Mouse (Mus musculus): ENCODE results near the gene Tmem256. TPM values are rescaled to one million over a fixed set of nuclear protein-coding genes. Genes with fewer than 3 reads are reported as not detected.

Gene Tmem256
- polyA plus RNA-seq, 1 experiment = 212 TPM

GRCm38 (mm10) chr11:69806378-69806777 lies 31.9 kb upstream of the Tmem256 start:
- Histone ChIP-seq H3K27me3 (ENCODE audit: control insufficient read depth) (peaks cover 87% of the 10 kb centered on the region), H3K36me3 (ENCODE audit: control insufficient read depth) (no peaks in the 10 kb centered on the region), H3K9me3 (ENCODE audit: control insufficient read depth, low read length) (peaks cover 29% of the 10 kb centered on the region), H3K4me3 (replicated peaks) (no peak overlapping the region), H3K4me1 (ENCODE audit: control insufficient read depth) (peaks cover 33% of the 10 kb centered on the region)
- TF ChIP-seq TAL1 (IDR thresholded peaks at IDR 0.05; ENCODE audit: low read length) (no peak), GATA1 (IDR thresholded peaks at IDR 0.05; ENCODE audit: low read length) (no peak)

- H3K36me3 ChIP-seq (ENCODE audit: control insufficient read depth) = no peaks in the 10 kb centered on the region
- H3K9me3 ChIP-seq (ENCODE audit: control insufficient read depth, low read length) = peaks cover 17% of the 10 kb centered on the region; the same call in 1 of the 2 replicates
- H3K4me1 ChIP-seq (ENCODE audit: control insufficient read depth) = peaks cover 27% of the 10 kb centered on the region
- H3K4me3 ChIP-seq (replicated peaks) = no peak overlapping the region
- TF ChIP-seq TAL1 (IDR thresholded peaks at IDR 0.05; ENCODE audit: low read length) = no peak
- TF ChIP-seq GATA1 (IDR thresholded peaks at IDR 0.05; ENCODE audit: low read length) = no peak
- H3K27me3 ChIP-seq (ENCODE audit: control insufficient read depth) = peaks cover 79% of the 10 kb centered on the region
Measured at GRCm38 (mm10) chr11:69807641-69808040, 30.7 kb upstream of the Tmem256 start.

GRCm38 (mm10) chr11:69810280-69810679 lies 28.0 kb upstream of the Tmem256 start:
- Histone ChIP-seq H3K27me3 (ENCODE audit: control insufficient read depth) (peaks cover 65% of the 10 kb centered on the region), H3K36me3 (ENCODE audit: control insufficient read depth) (no peaks in the 10 kb centered on the region), H3K4me3 (replicated peaks) (no peak overlapping the region), H3K4me1 (ENCODE audit: control insufficient read depth) (peaks cover 2% of the 10 kb centered on the region; the same call in 1 of the 2 replicates), H3K9me3 (ENCODE audit: control insufficient read depth, low read length) (0 out of 2 replicates have a peak, but pooled peaks cover 2% of the 10 kb centered on the region)
- no peak for TF ChIP-seq TAL1 (IDR thresholded peaks at IDR 0.05; ENCODE audit: low read length)
- no peak for TF ChIP-seq GATA1 (IDR thresholded peaks at IDR 0.05; ENCODE audit: low read length)

GRCm38 (mm10) chr11:69815155-69815554 lies 23.2 kb upstream of the Tmem256 start, which contains the start of gene Gm39566:
Gene Gm39566, minus strand, starts transcription at chr11:69815298.
- TF ChIP-seq GATA1 (IDR thresholded peaks at IDR 0.05; ENCODE audit: low read length) = no peak
- no peak for TF ChIP-seq TAL1 (IDR thresholded peaks at IDR 0.05; ENCODE audit: low read length)
- Histone ChIP-seq H3K4me1 (ENCODE audit: control insufficient read depth) (no peaks in the 10 kb centered on the region), H3K9me3 (ENCODE audit: control insufficient read depth, low read length) (peaks cover 11% of the 10 kb centered on the region), H3K27me3 (ENCODE audit: control insufficient read depth) (peaks cover 42% of the 10 kb centered on the region), H3K4me3 (replicated peaks) (no peak within 1 kb of the TSS), H3K36me3 (ENCODE audit: control insufficient read depth) (no peaks in the 10 kb centered on the region)

GRCm38 (mm10) chr11:69816520-69816919 lies 21.8 kb upstream of the Tmem256 start:
- peaks cover 28% of the 10 kb centered on the region for H3K27me3 ChIP-seq (ENCODE audit: control insufficient read depth)
- H3K9me3 ChIP-seq (ENCODE audit: control insufficient read depth, low read length) = peaks cover 11% of the 10 kb centered on the region
- no peak for TF ChIP-seq TAL1 (IDR thresholded peaks at IDR 0.05; ENCODE audit: low read length)
- no peak for TF ChIP-seq GATA1 (IDR thresholded peaks at IDR 0.05; ENCODE audit: low read length)
- H3K4me1 ChIP-seq (ENCODE audit: control insufficient read depth) = no peaks in the 10 kb centered on the region
- no peaks in the 10 kb centered on the region for H3K36me3 ChIP-seq (ENCODE audit: control insufficient read depth)
- no peak overlapping the region for H3K4me3 ChIP-seq (replicated peaks)

GRCm38 (mm10) chr11:69818365-69818764 lies 19.9 kb upstream of the Tmem256 start, which contains the start of gene Spem2:
Gene Spem2, minus strand, starts transcription at chr11:69818465.
- no peaks in the 10 kb centered on the region for H3K4me1 ChIP-seq (ENCODE audit: control insufficient read depth)
- peaks cover 21% of the 10 kb centered on the region for H3K27me3 ChIP-seq (ENCODE audit: control insufficient read depth)
- H3K9me3 ChIP-seq (ENCODE audit: control insufficient read depth, low read length) = peaks cover 11% of the 10 kb centered on the region
- TF ChIP-seq GATA1 (IDR thresholded peaks at IDR 0.05; ENCODE audit: low read length) = no peak
- TF ChIP-seq TAL1 (IDR thresholded peaks at IDR 0.05; ENCODE audit: low read length) = no peak
- no peak within 1 kb of the TSS for H3K4me3 ChIP-seq (replicated peaks)
- no peaks in the 10 kb centered on the region for H3K36me3 ChIP-seq (ENCODE audit: control insufficient read depth)

- Histone ChIP-seq H3K27me3 (ENCODE audit: control insufficient read depth) (peaks cover 18% of the 10 kb centered on the region), H3K9me3 (ENCODE audit: control insufficient read depth, low read length) (peaks cover 11% of the 10 kb centered on the region), H3K4me3 (replicated peaks) (no peak overlapping the region), H3K4me1 (ENCODE audit: control insufficient read depth) (no peaks in the 10 kb centered on the region), H3K36me3 (ENCODE audit: control insufficient read depth) (no peaks in the 10 kb centered on the region)
- TF ChIP-seq GATA1 (IDR thresholded peaks at IDR 0.05; ENCODE audit: low read length) (no peak), TAL1 (IDR thresholded peaks at IDR 0.05; ENCODE audit: low read length) (no peak)
Measured at GRCm38 (mm10) chr11:69818871-69819270, 19.4 kb upstream of the Tmem256 start.

GRCm38 (mm10) chr11:69822080-69822479 lies 16.2 kb upstream of the Tmem256 start, which contains the start of gene Spem1:
Gene Spem1, minus strand, starts transcription at chr11:69822180.
- no peak for TF ChIP-seq TAL1 (IDR thresholded peaks at IDR 0.05; ENCODE audit: low read length)
- no peak for TF ChIP-seq GATA1 (IDR thresholded peaks at IDR 0.05; ENCODE audit: low read length)
- Histone ChIP-seq H3K27me3 (ENCODE audit: control insufficient read depth) (peaks cover 11% of the 10 kb centered on the region), H3K4me1 (ENCODE audit: control insufficient read depth) (peaks cover 3% of the 10 kb centered on the region; the same call in 1 of the 2 replicates), H3K9me3 (ENCODE audit: control insufficient read depth, low read length) (peaks cover 9% of the 10 kb centered on the region), H3K4me3 (replicated peaks) (no peak within 1 kb of the TSS), H3K36me3 (ENCODE audit: control insufficient read depth) (peaks cover 13% of the 10 kb centered on the region)

GRCm38 (mm10) chr11:69823456-69823855 lies 14.9 kb upstream of the Tmem256 start:
- TF ChIP-seq TAL1 (IDR thresholded peaks at IDR 0.05; ENCODE audit: low read length) (no peak), GATA1 (IDR thresholded peaks at IDR 0.05; ENCODE audit: low read length) (no peak)
- peaks cover 3% of the 10 kb centered on the region; the same call in 1 of the 2 replicates for H3K4me1 ChIP-seq (ENCODE audit: control insufficient read depth)
- H3K36me3 ChIP-seq (ENCODE audit: control insufficient read depth) = peaks cover 15% of the 10 kb centered on the region
- H3K9me3 ChIP-seq (ENCODE audit: control insufficient read depth, low read length) = 0 out of 2 replicates have a peak, but pooled peaks cover 3% of the 10 kb centered on the region
- peaks cover 9% of the 10 kb centered on the region for H3K27me3 ChIP-seq (ENCODE audit: control insufficient read depth)
- no peak overlapping the region for H3K4me3 ChIP-seq (replicated peaks)

Data from erythroblast, embryonic 14.5 days (primary cell).